Mouse (Mus musculus) retina, postnatal 1 day (tissue): ENCODE measurements around the gene Frg2f1.
"Not testable (repeated sequence)": the region's sequence is repeated elsewhere in the genome, so short reads cannot be mapped to it uniquely, and the experiment has no call there.

ENCODE experiments used
- DNase-seq: peaks from one replicate; pipeline ENCODE4 v3.0.0-alpha.2; 2012

The Frg2f1 gene

GRCm38 (mm10) chr4:119539031-119539824 is at the start of gene Frg2f1:
Gene Frg2f1, minus strand, starts transcription at chr4:119539529.
- DNase-seq: peak; percentile 98

DNA sequence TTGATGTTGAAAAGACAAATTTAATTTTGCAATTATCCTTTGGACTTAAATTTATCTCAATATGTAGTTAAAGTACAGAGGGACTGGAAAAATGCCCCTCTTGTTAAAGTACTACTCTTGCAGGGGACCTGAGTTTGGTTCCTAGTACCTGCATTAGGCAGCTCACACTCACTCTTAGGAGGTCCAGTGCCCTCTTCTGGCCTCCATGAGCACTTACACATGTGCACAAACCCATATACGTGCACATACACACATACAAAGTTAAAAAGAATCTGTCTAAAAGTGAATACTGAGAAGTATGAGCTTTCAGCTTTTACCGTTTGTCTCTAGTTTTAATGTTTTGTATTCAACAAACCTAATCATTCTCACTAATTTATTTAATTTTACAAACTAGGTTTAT is 48.7 kb upstream of the Frg2f1 start:
- no peak for DNase-seq

GRCm38 (mm10) chr4:119575459-119575858 is 36.1 kb upstream of the Frg2f1 start:
- DNase-seq: no peak

DNA sequence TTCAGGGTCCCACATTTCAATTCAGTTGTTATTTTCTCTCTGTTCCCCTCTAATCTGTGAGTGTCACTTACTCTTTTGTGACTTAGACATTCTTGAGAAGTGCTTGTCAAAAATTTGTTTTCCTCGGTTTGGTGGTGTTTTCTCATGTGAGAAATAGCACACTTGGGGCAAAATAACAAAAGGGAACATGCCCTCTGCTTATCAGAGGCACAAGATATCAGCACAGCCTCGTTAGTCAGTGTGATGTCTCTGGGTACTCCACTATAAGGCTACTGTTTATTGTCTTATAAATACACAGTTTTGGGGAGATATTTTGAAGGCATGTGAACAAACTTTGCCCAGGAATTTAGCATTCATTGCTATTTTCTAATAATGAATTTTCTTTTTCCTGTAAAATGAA is 35.2 kb upstream of the Frg2f1 start:
- no peak for DNase-seq

- DNase-seq: no peak
These were observed 33.4 kb upstream of the Frg2f1 start for GRCm38 (mm10) chr4:119572682-119573081.

GRCm38 (mm10) chr4:119566322-119566835 is 27.1 kb upstream of the Frg2f1 start:
- no peak for DNase-seq

GRCm38 (mm10) chr4:119563136-119563535 is 23.8 kb upstream of the Frg2f1 start:
- DNase-seq: no peak

- DNase-seq: no peak
These were observed 16.1 kb upstream of the Frg2f1 start for GRCm38 (mm10) chr4:119555466-119555865.

DNA sequence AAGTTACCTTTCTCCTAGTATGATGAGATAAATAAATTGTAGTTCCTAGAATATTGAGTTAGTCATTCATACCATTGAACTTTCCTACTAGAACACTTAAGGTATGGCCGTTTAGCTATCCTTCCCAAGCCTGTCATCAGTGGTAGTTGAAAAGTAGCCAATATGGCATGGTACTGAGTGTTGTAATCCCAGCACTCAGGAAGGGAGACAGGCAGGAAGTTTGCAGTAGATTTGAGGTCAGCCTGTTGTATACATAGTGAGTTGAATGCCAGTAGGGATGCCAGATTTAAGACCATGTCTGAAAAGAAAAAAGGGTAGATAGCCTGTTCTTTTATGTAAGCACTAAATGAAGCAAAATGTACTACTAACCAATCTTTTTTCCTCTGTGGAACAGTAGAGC is 11.5 kb upstream of the Frg2f1 start:
- no peak for DNase-seq

DNA sequence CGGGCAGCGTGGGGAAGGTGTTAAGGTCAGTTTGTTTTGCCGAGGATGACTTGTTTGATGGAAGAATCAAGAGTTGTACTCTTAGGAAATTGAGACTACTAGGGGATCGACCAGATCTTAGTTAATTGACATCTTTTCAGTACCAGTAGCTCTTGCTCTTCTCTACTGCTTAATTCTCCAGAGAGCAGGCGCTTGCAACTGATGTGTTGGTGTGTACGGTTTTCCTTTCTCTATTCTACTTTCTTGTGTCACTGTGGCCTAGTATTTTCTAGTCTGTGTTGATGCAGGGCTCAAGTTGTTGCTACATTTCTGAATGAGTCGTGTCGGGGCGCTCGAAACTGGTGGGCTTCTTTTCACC is 1.2 kb upstream of the Frg2f1 start:
- DNase-seq: no peak

- DNase-seq: peak; percentile 74
These were observed 655 bp upstream of the Frg2f1 start for GRCm38 (mm10) chr4:119539836-119540532.

GRCm38 (mm10) chr4:119537436-119537835 is 1.9 kb downstream of the Frg2f1 start:
- no peak for DNase-seq

- DNase-seq: not testable (repeated sequence)
These were observed 2.7 kb downstream of the Frg2f1 start, which contains the start of gene Foxj3 for GRCm38 (mm10) chr4:119536615-119537014. Gene Foxj3, plus strand, starts transcription at chr4:119537004.

GRCm38 (mm10) chr4:119535103-119535502 is 4.2 kb downstream of the Frg2f1 start:
- no peak for DNase-seq

DNA sequence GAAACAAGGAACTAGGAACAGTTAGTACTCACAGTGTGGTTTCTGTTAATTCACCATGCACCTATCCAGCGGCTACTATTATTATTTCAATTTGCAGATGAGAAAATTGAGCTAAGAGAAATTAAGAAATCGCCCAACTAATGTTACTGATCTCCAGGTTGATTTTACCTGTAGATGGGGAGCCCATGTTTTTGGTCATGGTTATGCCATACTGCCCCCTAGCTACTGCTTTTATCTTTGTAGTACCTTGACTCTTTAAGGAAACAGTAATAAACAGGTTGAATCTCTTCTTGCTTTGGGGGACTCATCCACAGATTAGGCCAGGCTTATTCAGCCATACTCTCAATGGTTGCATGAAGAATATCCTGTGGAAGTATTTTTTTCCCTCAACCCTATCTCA is 7.5 kb downstream of the Frg2f1 start:
- DNase-seq: no peak

DNA sequence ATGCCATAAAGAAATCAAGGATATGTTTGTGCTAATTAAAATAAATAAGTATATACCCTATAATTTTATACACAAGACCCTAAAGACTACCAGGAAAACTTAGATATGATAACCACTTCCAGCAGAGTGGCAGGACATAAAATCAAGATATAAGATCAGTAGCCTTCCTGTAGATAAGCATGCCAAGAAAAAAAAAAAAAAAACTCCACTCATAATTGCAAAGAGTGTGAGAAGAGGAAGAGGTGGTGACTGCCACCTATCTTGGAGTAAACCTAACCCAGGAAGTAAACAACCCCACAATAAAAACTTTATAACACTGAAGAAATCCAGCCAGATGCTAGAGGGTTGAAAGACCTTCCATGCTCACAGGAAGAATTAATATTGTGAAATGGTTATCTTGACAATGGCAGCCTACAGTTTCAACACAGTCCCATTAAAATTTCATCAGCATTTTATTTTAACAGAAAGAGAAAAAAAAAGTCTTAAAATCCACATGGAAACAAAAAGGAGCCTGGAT is 12.9 kb downstream of the Frg2f1 start:
- DNase-seq: no peak

GRCm38 (mm10) chr4:119524466-119524865 is 14.9 kb downstream of the Frg2f1 start:
- DNase-seq: no peak

- DNase-seq: peak; percentile 28
These were observed 15.3 kb downstream of the Frg2f1 start for GRCm38 (mm10) chr4:119524010-119524409.

GRCm38 (mm10) chr4:119523575-119523974 is 15.8 kb downstream of the Frg2f1 start:
- no peak for DNase-seq

GRCm38 (mm10) chr4:119512731-119513141 is 26.6 kb downstream of the Frg2f1 start:
- no peak for DNase-seq

DNA sequence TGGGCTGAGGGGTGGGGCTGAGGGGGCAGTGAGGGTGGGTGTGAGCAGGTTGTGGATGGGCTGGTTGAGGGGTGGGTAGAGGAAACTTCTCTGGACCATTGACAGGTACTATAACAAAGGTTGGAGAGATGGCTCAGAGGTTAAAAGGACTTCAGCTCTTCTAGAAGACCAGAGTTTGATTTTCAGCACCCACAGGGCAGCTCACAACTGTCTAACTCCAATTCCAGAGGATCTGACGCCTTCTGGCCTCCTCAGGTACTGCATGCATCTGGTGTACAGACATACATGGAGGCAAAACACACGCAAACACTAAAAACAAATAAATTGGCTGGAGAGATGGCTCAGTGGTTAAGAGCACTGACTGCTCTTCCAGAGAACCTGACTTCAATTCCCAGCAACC is 27.7 kb downstream of the Frg2f1 start:
- DNase-seq: no peak

- no peak for DNase-seq
These were observed 40.9 kb downstream of the Frg2f1 start for GRCm38 (mm10) chr4:119498319-119498848.

DNA sequence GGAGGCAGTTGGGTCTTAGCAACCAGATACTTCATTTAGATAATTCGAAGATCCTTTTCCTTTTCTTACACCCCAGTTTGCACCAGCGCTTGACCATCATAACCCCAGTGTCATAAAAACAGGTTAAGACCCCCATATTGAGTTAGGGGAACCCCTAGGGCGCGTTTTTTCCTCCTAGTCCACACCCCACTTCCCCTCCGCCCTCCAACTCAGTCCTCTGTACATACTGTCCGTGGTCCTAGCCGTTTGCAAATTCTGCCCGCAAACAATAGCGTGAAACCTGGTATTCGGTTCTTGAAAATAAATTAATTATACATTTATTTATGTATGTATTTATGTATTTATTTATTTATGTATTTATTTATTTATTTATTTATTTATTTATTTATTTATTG is 46.4 kb downstream of the Frg2f1 start:
- no peak for DNase-seq
